9 mouse cellular contexts compared by ENCODE assay signal in genomic region chr2:38352321-38353007, GRCm38 (mm10). TPM values are rescaled to one million over a fixed set of nuclear protein-coding genes. Genes with fewer than 3 reads are reported as not detected.
A peak's percentile ranks its signal among the peaks of the same experiment; 100 is the strongest.
DNase-seq lines count a peak whose midpoint lies in the region; ATAC-seq and TF ChIP-seq lines count a peak whose summit lies in the region.
"Had no signal": no experiment of that assay in that cellular context is flagged by ENCODE, and none has a peak within 500 bp of the region (broad histone marks: within the 10 kb centered on the region; RNA-seq: fewer than 3 reads in every experiment).

No protein-coding gene starts in this region.

- no peak for DNase-seq in lung, embryonic 14.5 days
- no peak for DNase-seq in lung, adult 2 months
- DNase-seq in gastrocnemius, postnatal 14 days: no peak
- DNase-seq in lung, postnatal 14 days: no peak

- H3K4me3 ChIP-seq in lung, embryonic 14.5 days (ENCODE audit: low read depth, low read length): peak overlapping the region; percentile 39; the same call in 1 of the 2 replicates
- H3K4me3 ChIP-seq in lung, adult 2 months (replicated peaks; ENCODE audit: extremely low read depth, low read depth, low read length): no peak overlapping the region
- peak overlapping the region; percentile 91 for H3K4me3 ChIP-seq in forebrain, embryonic 12.5 days (replicated peaks)
- peak overlapping the region; percentile 62 for H3K4me3 ChIP-seq in limb, embryonic 12.5 days (replicated peaks)
- peak overlapping the region; percentile 33 for H3K4me3 ChIP-seq in olfactory bulb, adult 2 months (ENCODE audit: insufficient read depth, low read depth, low read length)

- no peak for TF ChIP-seq POLR2A in lung, adult 2 months (IDR thresholded peaks at IDR 0.05; ENCODE audit: borderline replicate concordance, extremely low read depth, low read depth, low read length)
- TF ChIP-seq POLR2A in olfactory bulb, adult 2 months (IDR thresholded peaks at IDR 0.05; ENCODE audit: insufficient read depth, low read depth, low read length): no peak

- no peak overlapping the region; the same call in 1 of the 2 replicates for H3K4me2 ChIP-seq in lung, embryonic 14.5 days
- peak overlapping the region; percentile 77 for H3K4me2 ChIP-seq in forebrain, embryonic 12.5 days
- H3K4me2 ChIP-seq in limb, embryonic 12.5 days: peak overlapping the region; percentile 88

- no peak overlapping the region for H3K9ac ChIP-seq in lung, embryonic 14.5 days
- peak overlapping the region; percentile 99 for H3K9ac ChIP-seq in forebrain, embryonic 12.5 days
- H3K9ac ChIP-seq in limb, embryonic 12.5 days (replicated peaks): peak overlapping the region; percentile 92

- 2% methylated on average over 21 of the region's 21 CpGs for WGBS in lung, embryonic 14.5 days
- WGBS in lung, adult 2 months: 11% methylated on average over 21 of the region's 21 CpGs
- WGBS in forebrain, embryonic 12.5 days: 1% methylated on average over 21 of the region's 21 CpGs
- WGBS in limb, embryonic 12.5 days: under 1% methylated on average over 21 of the region's 21 CpGs
- WGBS in olfactory bulb, adult 2 months: 13% methylated on average over 21 of the region's 21 CpGs

- intact Hi-C loops in gastrocnemius, postnatal 14 days (cut with DNase I; ENCODE audit: low total_unique reads): no loop called here

- no peak for ATAC-seq in lung, embryonic 14.5 days (ENCODE audit: insufficient read depth)
- ATAC-seq in forebrain, embryonic 12.5 days (ENCODE audit: low FRiP score): no peak
- no peak for ATAC-seq in limb, embryonic 12.5 days (ENCODE audit: insufficient number of reproducible peaks, insufficient read depth, low FRiP score, low TSS enrichment, low read depth)
- ATAC-seq in cerebellum, adult (ENCODE audit: insufficient number of reproducible peaks, low FRiP score, low TSS enrichment): no peak

- no peaks in the 10 kb centered on the region for H3K36me3 ChIP-seq in lung, embryonic 14.5 days (ENCODE audit: insufficient read depth)
- peaks cover 20% of the 10 kb centered on the region for H3K36me3 ChIP-seq in forebrain, embryonic 12.5 days (replicated peaks)
- H3K36me3 ChIP-seq in limb, embryonic 12.5 days: 0 out of 2 replicates have a peak, but pooled peaks cover 4% of the 10 kb centered on the region

- no peak overlapping the region for H3K27ac ChIP-seq in lung, embryonic 14.5 days (ENCODE audit: low read depth)
- H3K27ac ChIP-seq in forebrain, embryonic 12.5 days: peak overlapping the region; percentile 96
- peak overlapping the region; percentile 89; the same call in 1 of the 2 replicates for H3K27ac ChIP-seq in limb, embryonic 12.5 days
- H3K27ac ChIP-seq in olfactory bulb, adult 2 months (ENCODE audit: insufficient read depth, low read depth, low read length): no peak overlapping the region
- H3K27ac ChIP-seq: macrophage had no signal

- no peak for TF ChIP-seq CTCF in lung, embryonic 14.5 days (IDR thresholded peaks at IDR 0.05; ENCODE audit: low read depth)
- TF ChIP-seq CTCF in lung, adult 2 months (IDR thresholded peaks at IDR 0.05; ENCODE audit: insufficient read depth, low read length): no peak
- no peak for TF ChIP-seq CTCF in olfactory bulb, adult 2 months (IDR thresholded peaks at IDR 0.05; ENCODE audit: insufficient read depth, low read depth, low read length)

- H3K4me1 ChIP-seq in lung, embryonic 14.5 days (ENCODE audit: insufficient read depth): peaks cover 3% of the 10 kb centered on the region; the same call in 1 of the 2 replicates
- peaks cover 2% of the 10 kb centered on the region; the same call in 1 of the 2 replicates for H3K4me1 ChIP-seq in lung, adult 2 months (ENCODE audit: control insufficient read depth, insufficient read depth, low read length)
- H3K4me1 ChIP-seq in forebrain, embryonic 12.5 days: peaks cover 68% of the 10 kb centered on the region
- H3K4me1 ChIP-seq in limb, embryonic 12.5 days (replicated peaks): peaks cover 75% of the 10 kb centered on the region
- peaks cover 36% of the 10 kb centered on the region for H3K4me1 ChIP-seq in olfactory bulb, adult 2 months (ENCODE audit: control insufficient read depth, insufficient read depth, low read length)

- H3K9me3 ChIP-seq in lung, embryonic 14.5 days (ENCODE audit: low read depth, low read length): no peaks in the 10 kb centered on the region
- H3K9me3 ChIP-seq in forebrain, embryonic 12.5 days: no peaks in the 10 kb centered on the region
- no peaks in the 10 kb centered on the region for H3K9me3 ChIP-seq in limb, embryonic 12.5 days

- peaks cover 100% of the 10 kb centered on the region for H3K27me3 ChIP-seq in lung, embryonic 14.5 days (ENCODE audit: insufficient read depth, low read length)
- H3K27me3 ChIP-seq in forebrain, embryonic 12.5 days: peaks cover 56% of the 10 kb centered on the region
- peaks cover 91% of the 10 kb centered on the region for H3K27me3 ChIP-seq in limb, embryonic 12.5 days

RNA-seq across cellular contexts. Expression of gene Lhx2, which starts 13.4 kb away (rescaled TPM):
- polyA plus RNA-seq in lung, embryonic 14.5 days (2014; fragmentation: Nextera tagmentation; extraction: Ambion mirVana): 0.20 and 0.39 TPM in 2 replicates
- polyA plus RNA-seq in lung, adult 2 months (2012; rRNA removed): not detected in 2 replicates
- polyA plus RNA-seq in forebrain, embryonic 12.5 days (2016; fragmentation: Nextera tagmentation; extraction: Ambion mirVana): 196 and 224 TPM in 2 replicates
- 36.9 and 42.7 TPM in 2 replicates for polyA plus RNA-seq in limb, embryonic 12.5 days (2016; fragmentation: Nextera tagmentation; extraction: Ambion mirVana)
- polyA plus RNA-seq in olfactory bulb, adult 2 months (2012; ENCODE audit: insufficient read depth, insufficient read length, low replicate concordance, missing spikeins): not detected in 2 replicates
- total RNA-seq in gastrocnemius, postnatal 14 days (2021): under 1 TPM; 0.23 to 0.29 TPM

Comparison
In these comparisons a context has a peak if more than half of its experiments do, and no peak if none do; other contexts are left out.
1. H3K27ac ChIP-seq: peak in forebrain, embryonic 12.5 days (single experiment) and limb, embryonic 12.5 days (single experiment); none in lung, embryonic 14.5 days (single experiment) and olfactory bulb, adult 2 months (single experiment).
2. RNA of gene Lhx2, which starts 13.4 kb away (polyA plus RNA-seq): 196 to 224 TPM in forebrain, embryonic 12.5 days and 36.9 to 42.7 TPM in limb, embryonic 12.5 days; 0.20 to 0.39 TPM in lung, embryonic 14.5 days, not detected in lung, adult 2 months and not detected in olfactory bulb, adult 2 months; every median in the first group is over 10 times any median in the second.